Mouse (Mus musculus) forebrain, embryonic 15.5 days (tissue): Measurements from ENCODE around the gene Xrcc1. TPM values are rescaled to one million over a fixed set of nuclear protein-coding genes. Genes with fewer than 3 reads are reported as not detected.
A peak's percentile ranks its signal among the peaks of the same experiment; 100 is the strongest.

Source experiments
- ATAC-seq: fragments of 200-750 bp; cut with Nextera tagmentation; replicated peaks from 2 replicates; pipeline ENCODE4 v1.8.0; 2017; ENCODE audit warnings: mild to moderate bottlenecking, moderate TSS enrichment, moderate library complexity
- H3K27ac ChIP-seq: fragments of 300-500 bp; sonication (generic); replicated peaks from 2 replicates; pipeline ENCODE4 v1.5.1; 2015; ENCODE audit warnings: mild to moderate bottlenecking, inconsistent platforms
- H3K27me3 ChIP-seq: fragments of 300-500 bp; sonication (generic); 2 replicates; pipeline ENCODE4 v1.6.1; 2015; ENCODE audit warnings: inconsistent platforms
- H3K36me3 ChIP-seq: fragments of 300-500 bp; sonication (generic); 2 replicates; pipeline ENCODE4 v1.6.1; 2015; ENCODE audit warnings: mild to moderate bottlenecking, inconsistent platforms
- H3K4me1 ChIP-seq: fragments of 300-500 bp; sonication (generic); 2 replicates; pipeline ENCODE4 v1.6.1; 2015; ENCODE audit warnings: inconsistent platforms
- H3K4me2 ChIP-seq: fragments of 300-500 bp; sonication (generic); replicated peaks from 2 replicates; pipeline ENCODE4 v1.6.1; 2015; ENCODE audit warnings: mild to moderate bottlenecking, inconsistent platforms
- H3K4me3 ChIP-seq: fragments of 300-500 bp; sonication (generic); 2 replicates; pipeline ENCODE4 v1.5.1; 2015; ENCODE audit warnings: mild to moderate bottlenecking, inconsistent platforms
- H3K9ac ChIP-seq: fragments of 300-500 bp; sonication (generic); replicated peaks from 2 replicates; pipeline ENCODE4 v1.6.1; 2015; ENCODE audit warnings: mild to moderate bottlenecking, inconsistent platforms
- H3K9me3 ChIP-seq: fragments of 300-500 bp; sonication (generic); 2 replicates; pipeline ENCODE4 v1.6.1; 2016; ENCODE audit warnings: inconsistent platforms
- whole genome bisulfite sequencing: fragments of 180-500 bp; shearing (Covaris S2); methylation state at CpG from one replicate; pipeline ENCODE4 v1.1.7; 2015; ENCODE audit warnings: mixed read lengths; 5-methylcytosine and 5-hydroxymethylcytosine counted together
- polyA plus RNA-seq: library from polyadenylated mRNA; unstranded; fragments of >200 nt; fragmentation: Nextera tagmentation; extraction: Ambion mirVana; gene quantifications from 2 replicates; pipeline ENCODE4 v1.2.1, GENCODE M21; 2015

Xrcc1 gene
- polyA plus RNA-seq, 1 experiment from 2014 or later, result 69.8 TPM

- Histone ChIP-seq H3K4me1 (peaks cover 15% of the 10 kb centered on the region), H3K36me3 (peaks cover 9% of the 10 kb centered on the region), H3K9me3 (no peaks in the 10 kb centered on the region), H3K27ac (peak overlapping the region; percentile 66), H3K27me3 (no peaks in the 10 kb centered on the region), H3K4me2 (peak overlapping the region; percentile 53), H3K4me3 (peak overlapping the region; percentile 93), H3K9ac (peak overlapping the region; percentile 88)
- ATAC-seq, result peak; percentile 97
- WGBS, result under 1% methylated on average over 55 of the region's 57 CpGs
Observed at GRCm38 (mm10) chr7:24546634-24547389, 723 bp downstream of the Xrcc1 start.

- H3K27ac ChIP-seq, result peak overlapping the region; percentile 66
- no peaks in the 10 kb centered on the region for H3K9me3 ChIP-seq
- H3K4me2 ChIP-seq, result peak overlapping the region; percentile 53
- H3K9ac ChIP-seq, result peak overlapping the region; percentile 88
- peaks cover 14% of the 10 kb centered on the region for H3K36me3 ChIP-seq
- H3K4me3 ChIP-seq, result peak overlapping the region; percentile 93
- H3K27me3 ChIP-seq, result no peaks in the 10 kb centered on the region
- peaks cover 15% of the 10 kb centered on the region for H3K4me1 ChIP-seq
- WGBS, result 20% methylated on average over 13 of the region's 13 CpGs
- no peak; the same call in 1 of the 2 replicates for ATAC-seq
Observed at GRCm38 (mm10) chr7:24547534-24548036, 1.5 kb downstream of the Xrcc1 start.

- H3K4me3 ChIP-seq, result no peak overlapping the region
- H3K9ac ChIP-seq, result no peak overlapping the region
- no peaks in the 10 kb centered on the region for H3K27me3 ChIP-seq
- no peak overlapping the region for H3K4me2 ChIP-seq
- no peaks in the 10 kb centered on the region for H3K9me3 ChIP-seq
- no peak overlapping the region for H3K27ac ChIP-seq
- no peak for ATAC-seq
- 92% methylated on average over 12 of the region's 12 CpGs for WGBS
- H3K36me3 ChIP-seq, result peaks cover 23% of the 10 kb centered on the region
- peaks cover 10% of the 10 kb centered on the region for H3K4me1 ChIP-seq
Observed at GRCm38 (mm10) chr7:24551985-24552759, 6.1 kb downstream of the Xrcc1 start.

GRCm38 (mm10) chr7:24555786-24556185 is 9.7 kb downstream of the Xrcc1 start:
- no peaks in the 10 kb centered on the region for H3K4me1 ChIP-seq
- H3K27ac ChIP-seq, result no peak overlapping the region
- H3K9ac ChIP-seq, result no peak overlapping the region
- peaks cover 16% of the 10 kb centered on the region for H3K36me3 ChIP-seq
- ATAC-seq, result no peak
- H3K9me3 ChIP-seq, result no peaks in the 10 kb centered on the region
- no peak overlapping the region for H3K4me2 ChIP-seq
- H3K4me3 ChIP-seq, result no peak overlapping the region
- WGBS, result 95% methylated on average over 10 of the region's 10 CpGs
- H3K27me3 ChIP-seq, result no peaks in the 10 kb centered on the region

GRCm38 (mm10) chr7:24561450-24561849 is 15.4 kb downstream of the Xrcc1 start:
- no peak for ATAC-seq
- Histone ChIP-seq H3K9me3 (no peaks in the 10 kb centered on the region), H3K27me3 (no peaks in the 10 kb centered on the region), H3K36me3 (peaks cover 17% of the 10 kb centered on the region), H3K4me1 (no peaks in the 10 kb centered on the region), H3K4me3 (no peak overlapping the region), H3K9ac (no peak overlapping the region), H3K4me2 (no peak overlapping the region), H3K27ac (no peak overlapping the region)
- WGBS, result 93% methylated on average over 4 of the region's 4 CpGs

GRCm38 (mm10) chr7:24563191-24563836 is 17.2 kb downstream of the Xrcc1 start:
- no peak for ATAC-seq
- no peaks in the 10 kb centered on the region for H3K4me1 ChIP-seq
- H3K9ac ChIP-seq, result no peak overlapping the region
- H3K4me2 ChIP-seq, result no peak overlapping the region
- peaks cover 27% of the 10 kb centered on the region for H3K36me3 ChIP-seq
- H3K4me3 ChIP-seq, result no peak overlapping the region
- no peaks in the 10 kb centered on the region for H3K9me3 ChIP-seq
- no peak overlapping the region for H3K27ac ChIP-seq
- no peaks in the 10 kb centered on the region for H3K27me3 ChIP-seq
- WGBS, result 91% methylated on average over 8 of the region's 8 CpGs

GRCm38 (mm10) chr7:24563837-24564206 is 17.7 kb downstream of the Xrcc1 start:
- H3K27me3 ChIP-seq, result no peaks in the 10 kb centered on the region
- no peak overlapping the region for H3K27ac ChIP-seq
- 84% methylated on average over 4 of the region's 4 CpGs for WGBS
- H3K4me2 ChIP-seq, result no peak overlapping the region
- H3K9ac ChIP-seq, result no peak overlapping the region
- H3K4me3 ChIP-seq, result no peak overlapping the region
- no peaks in the 10 kb centered on the region for H3K4me1 ChIP-seq
- ATAC-seq, result no peak
- peaks cover 28% of the 10 kb centered on the region for H3K36me3 ChIP-seq
- H3K9me3 ChIP-seq, result no peaks in the 10 kb centered on the region

GRCm38 (mm10) chr7:24564607-24565265 is 18.6 kb downstream of the Xrcc1 start:
- Histone ChIP-seq H3K27me3 (no peaks in the 10 kb centered on the region), H3K36me3 (peaks cover 31% of the 10 kb centered on the region), H3K9me3 (no peaks in the 10 kb centered on the region), H3K27ac (no peak overlapping the region), H3K4me3 (no peak overlapping the region), H3K4me1 (no peaks in the 10 kb centered on the region), H3K9ac (no peak overlapping the region), H3K4me2 (no peak overlapping the region)
- ATAC-seq, result peak; percentile 55; the same call in 1 of the 2 replicates
- WGBS, result 65% methylated on average over 6 of the region's 6 CpGs

GRCm38 (mm10) chr7:24565627-24566026 is 19.5 kb downstream of the Xrcc1 start:
- no peaks in the 10 kb centered on the region for H3K9me3 ChIP-seq
- no peak overlapping the region for H3K27ac ChIP-seq
- no peak overlapping the region for H3K4me3 ChIP-seq
- peaks cover 29% of the 10 kb centered on the region for H3K36me3 ChIP-seq
- H3K4me1 ChIP-seq, result no peaks in the 10 kb centered on the region
- ATAC-seq, result no peak
- no peaks in the 10 kb centered on the region for H3K27me3 ChIP-seq
- H3K4me2 ChIP-seq, result no peak overlapping the region
- 93% methylated on average over 11 of the region's 11 CpGs for WGBS
- H3K9ac ChIP-seq, result no peak overlapping the region

GRCm38 (mm10) chr7:24566206-24566605 is 20.1 kb downstream of the Xrcc1 start:
- Histone ChIP-seq H3K27ac (no peak overlapping the region), H3K4me2 (no peak overlapping the region), H3K4me3 (no peak overlapping the region), H3K4me1 (no peaks in the 10 kb centered on the region), H3K27me3 (no peaks in the 10 kb centered on the region), H3K9ac (no peak overlapping the region), H3K9me3 (no peaks in the 10 kb centered on the region), H3K36me3 (peaks cover 29% of the 10 kb centered on the region)
- WGBS, result 94% methylated on average over 9 of the region's 9 CpGs
- ATAC-seq, result no peak

GRCm38 (mm10) chr7:24568512-24568911 is 22.4 kb downstream of the Xrcc1 start:
- 93% methylated on average over 4 of the region's 4 CpGs for WGBS
- Histone ChIP-seq H3K27ac (no peak overlapping the region), H3K9me3 (no peaks in the 10 kb centered on the region), H3K9ac (no peak overlapping the region), H3K36me3 (peaks cover 25% of the 10 kb centered on the region), H3K27me3 (no peaks in the 10 kb centered on the region), H3K4me1 (no peaks in the 10 kb centered on the region), H3K4me3 (no peak overlapping the region), H3K4me2 (no peak overlapping the region)
- ATAC-seq, result no peak
